Mouse (Mus musculus): ENCODE data around the gene Pde4a. TPM values are rescaled to one million over a fixed set of nuclear protein-coding genes. Genes with fewer than 3 reads are reported as not detected.
"Not testable (repeated sequence)": the region's sequence is repeated elsewhere in the genome, so short reads cannot be mapped to it uniquely, and the experiment has no call there.

Pde4a gene
- total and polyA plus RNA-seq, 2 experiments from 2014 or later: 45.0 to 47.7 TPM

DNA sequence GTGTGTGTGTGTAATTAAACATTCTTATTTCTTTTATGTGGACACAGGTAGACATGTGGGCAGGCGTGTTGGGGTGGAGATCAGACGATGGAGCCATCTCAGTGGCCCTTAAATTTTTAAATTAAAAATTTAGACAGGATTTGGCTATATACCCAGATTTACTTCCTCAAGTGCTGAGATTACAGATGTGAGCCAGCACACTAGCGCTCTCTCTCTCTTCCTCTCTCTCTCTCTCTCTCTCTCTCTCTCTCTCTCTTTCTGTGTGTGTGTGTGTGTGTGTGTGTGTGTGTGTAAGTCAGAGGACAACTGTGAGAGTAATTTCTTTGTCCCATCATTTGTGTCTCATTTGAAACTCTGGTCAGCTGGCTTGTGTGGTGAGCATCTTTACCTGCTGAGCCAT, 25.2 kb downstream of the Pde4a start:
- Histone ChIP-seq H3K27me3 (ENCODE audit: insufficient read depth, low read length) (no peaks in the 10 kb centered on the region), H3K27ac (no peak overlapping the region), H3K9me3 (ENCODE audit: low read length) (no peaks in the 10 kb centered on the region), H3K4me2 (ENCODE audit: low read depth, low read length) (no peak overlapping the region), H3K4me3 (ENCODE audit: low read length) (no peak overlapping the region), H3K9ac (replicated peaks; ENCODE audit: low read length) (no peak overlapping the region), H3K36me3 (ENCODE audit: insufficient read depth, low read length) (no peaks in the 10 kb centered on the region), H3K4me1 (ENCODE audit: insufficient read depth, low read length) (0 out of 2 replicates have a peak, but pooled peaks cover 3% of the 10 kb centered on the region)
- 63% methylated on average over 3 of the region's 3 CpGs for WGBS
- DNase-seq (ENCODE audit: low spot score) (no peak), ATAC-seq (no peak)
- TF ChIP-seq CTCF (IDR thresholded peaks at IDR 0.05; ENCODE audit: low read depth): no peak

DNA sequence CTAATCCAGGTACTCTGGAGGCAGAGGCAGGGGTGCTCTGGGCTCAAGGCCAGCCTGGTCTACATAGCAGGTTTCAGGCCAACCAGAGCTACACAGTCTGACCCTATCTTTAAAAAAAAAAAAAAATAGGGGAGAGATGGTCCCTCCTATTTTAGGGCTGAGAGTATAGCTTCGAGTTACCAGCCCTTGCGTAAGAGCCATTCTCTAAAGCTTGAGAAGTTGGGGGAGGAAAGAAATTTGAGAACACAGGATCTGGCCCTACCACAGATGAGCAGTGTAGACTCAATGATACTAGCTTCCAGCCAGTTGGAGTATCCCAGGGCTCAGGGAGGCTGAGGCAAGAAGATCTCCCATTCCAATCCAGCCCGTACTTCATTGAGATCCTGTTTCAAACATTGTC, 28.3 kb downstream of the Pde4a start:
- DNase-seq (ENCODE audit: low spot score) (no peak), ATAC-seq (no peak)
- WGBS: 88% methylated on average over 3 of the region's 3 CpGs
- 0 out of 2 replicates have a peak, but pooled peaks cover 6% of the 10 kb centered on the region for H3K4me1 ChIP-seq (ENCODE audit: insufficient read depth, low read length)
- no peaks in the 10 kb centered on the region for H3K9me3 ChIP-seq (ENCODE audit: low read length)
- H3K4me3 ChIP-seq (ENCODE audit: low read length): no peak overlapping the region
- H3K27me3 ChIP-seq (ENCODE audit: insufficient read depth, low read length): no peaks in the 10 kb centered on the region
- TF ChIP-seq CTCF (IDR thresholded peaks at IDR 0.05; ENCODE audit: low read depth): no peak
- H3K36me3 ChIP-seq (ENCODE audit: insufficient read depth, low read length): no peaks in the 10 kb centered on the region
- no peak overlapping the region for H3K27ac ChIP-seq
- H3K9ac ChIP-seq (replicated peaks; ENCODE audit: low read length): no peak overlapping the region
- H3K4me2 ChIP-seq (ENCODE audit: low read depth, low read length): no peak overlapping the region

- Histone ChIP-seq H3K27me3 (ENCODE audit: insufficient read depth, low read length) (no peaks in the 10 kb centered on the region), H3K4me3 (ENCODE audit: low read length) (no peak overlapping the region), H3K9me3 (ENCODE audit: low read length) (no peaks in the 10 kb centered on the region), H3K9ac (replicated peaks; ENCODE audit: low read length) (no peak overlapping the region), H3K36me3 (ENCODE audit: insufficient read depth, low read length) (no peaks in the 10 kb centered on the region), H3K27ac (no peak overlapping the region), H3K4me2 (ENCODE audit: low read depth, low read length) (no peak overlapping the region), H3K4me1 (ENCODE audit: insufficient read depth, low read length) (0 out of 2 replicates have a peak, but pooled peaks cover 6% of the 10 kb centered on the region)
- no peak for ATAC-seq
- WGBS: 62% methylated on average over 4 of the region's 4 CpGs
- TF ChIP-seq CTCF (IDR thresholded peaks at IDR 0.05; ENCODE audit: low read depth): no peak
- no peak for DNase-seq (ENCODE audit: low spot score)
Observed at GRCm38 (mm10) chr9:21194787-21195493, 29.4 kb downstream of the Pde4a start.

- H3K36me3 ChIP-seq (ENCODE audit: insufficient read depth, low read length); DNase-seq (ENCODE audit: low spot score); H3K9me3 ChIP-seq (ENCODE audit: low read length); H3K4me1 ChIP-seq (ENCODE audit: insufficient read depth, low read length); H3K9ac ChIP-seq (replicated peaks; ENCODE audit: low read length); H3K27me3 ChIP-seq (ENCODE audit: insufficient read depth, low read length): not testable (repeated sequence)
- ATAC-seq: peak; percentile 8
- peak; percentile 30; the same call in 1 of the 2 replicates for TF ChIP-seq CTCF (IDR thresholded peaks at IDR 0.05; ENCODE audit: low read depth)
- Histone ChIP-seq H3K27ac (peak overlapping the region; percentile 85; the same call in 1 of the 2 replicates), H3K4me2 (ENCODE audit: low read depth, low read length) (peak overlapping the region; percentile 83; the same call in 1 of the 2 replicates), H3K4me3 (ENCODE audit: low read length) (0 out of 2 replicates have a peak overlapping the region, but pooled peaks have one; percentile 72)
- WGBS: 50% methylated on average over 7 of the region's 7 CpGs
Observed at GRCm38 (mm10) chr9:21195736-21196505, 30.4 kb downstream of the Pde4a start.

DNA sequence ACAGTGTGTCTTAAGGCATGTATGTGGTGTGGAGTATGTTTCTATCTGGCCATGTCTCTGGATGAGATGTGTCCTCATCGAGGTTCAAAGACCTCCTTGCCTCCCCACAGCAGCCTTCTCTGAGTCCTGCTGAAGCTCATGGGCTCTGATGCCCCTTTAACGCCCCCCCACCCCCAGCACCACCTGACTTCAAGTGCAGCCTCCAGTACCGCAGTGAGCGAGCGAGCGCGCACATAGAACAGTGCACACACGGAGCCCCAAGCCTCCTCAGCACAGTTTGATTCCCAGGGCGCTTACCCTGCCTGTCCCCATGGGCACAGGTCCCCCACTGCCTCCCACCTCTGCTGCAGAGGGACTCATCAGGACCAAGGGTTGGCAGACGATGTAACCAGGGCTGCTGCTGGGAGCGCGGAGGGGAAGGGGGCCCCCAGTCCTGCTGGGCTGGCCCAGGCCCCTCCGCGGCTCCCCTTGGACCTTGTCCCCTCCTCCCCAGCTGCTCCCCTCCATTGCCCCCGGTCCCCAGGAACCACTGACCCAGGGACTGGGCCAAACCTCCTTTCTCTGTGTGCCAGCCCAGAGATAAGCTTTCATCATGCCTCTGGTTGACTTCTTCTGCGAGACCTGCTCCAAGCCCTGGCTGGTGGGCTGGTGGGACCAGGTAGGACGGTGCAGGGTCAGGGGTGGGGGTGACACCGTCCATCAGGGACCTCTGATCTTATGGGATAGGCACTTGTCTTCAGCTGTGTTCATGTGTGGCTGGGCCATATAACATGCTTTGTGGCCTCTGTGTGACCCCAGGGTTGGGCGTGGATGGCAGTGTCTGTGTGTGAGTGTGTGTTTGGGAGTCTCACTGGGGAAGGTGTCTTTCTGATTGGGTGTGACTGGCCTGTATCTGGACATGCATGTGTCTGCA, 31.3 kb downstream of the Pde4a start:
- 16% methylated on average over 18 of the region's 19 CpGs for WGBS
- H3K27me3 ChIP-seq (ENCODE audit: insufficient read depth, low read length): no peaks in the 10 kb centered on the region
- TF ChIP-seq CTCF (IDR thresholded peaks at IDR 0.05; ENCODE audit: low read depth): no peak
- peak; percentile 83 for DNase-seq (ENCODE audit: low spot score)
- peak; percentile 86 for ATAC-seq
- H3K27ac ChIP-seq: peak overlapping the region; percentile 85
- H3K4me1 ChIP-seq (ENCODE audit: insufficient read depth, low read length): 0 out of 2 replicates have a peak, but pooled peaks cover 6% of the 10 kb centered on the region
- H3K4me3 ChIP-seq (ENCODE audit: low read length): peak overlapping the region; percentile 72
- peak overlapping the region; percentile 74 for H3K9ac ChIP-seq (replicated peaks; ENCODE audit: low read length)
- no peaks in the 10 kb centered on the region for H3K9me3 ChIP-seq (ENCODE audit: low read length)
- H3K4me2 ChIP-seq (ENCODE audit: low read depth, low read length): peak overlapping the region; percentile 83
- peaks cover 9% of the 10 kb centered on the region for H3K36me3 ChIP-seq (ENCODE audit: insufficient read depth, low read length)

DNA sequence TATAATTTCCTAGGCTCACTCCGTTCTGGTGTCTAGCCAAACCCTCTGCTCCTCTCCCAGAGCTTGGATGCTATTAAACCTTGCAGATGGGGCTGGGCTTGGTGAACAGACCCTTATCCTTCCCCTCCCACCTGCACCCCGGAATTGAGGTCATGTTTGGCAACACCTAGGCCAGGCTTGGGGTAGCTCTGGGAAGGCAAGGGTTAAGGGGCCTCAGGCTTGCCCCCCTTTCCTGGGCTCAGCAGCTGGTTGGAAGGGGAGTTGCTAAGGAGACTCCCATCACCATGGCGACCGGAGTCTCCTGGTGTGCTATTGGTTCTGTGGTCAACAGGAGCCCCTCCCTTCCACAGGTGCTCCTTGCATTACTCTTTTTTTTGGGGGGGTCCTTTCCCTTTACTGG, 32.5 kb downstream of the Pde4a start:
- H3K4me3 ChIP-seq (ENCODE audit: low read length): peak overlapping the region; percentile 72
- DNase-seq (ENCODE audit: low spot score) (peak; percentile 92), ATAC-seq (peak; percentile 85)
- 10% methylated on average over 4 of the region's 4 CpGs for WGBS
- peak overlapping the region; percentile 74 for H3K9ac ChIP-seq (replicated peaks; ENCODE audit: low read length)
- H3K36me3 ChIP-seq (ENCODE audit: insufficient read depth, low read length): peaks cover 9% of the 10 kb centered on the region
- no peaks in the 10 kb centered on the region for H3K9me3 ChIP-seq (ENCODE audit: low read length)
- H3K27me3 ChIP-seq (ENCODE audit: insufficient read depth, low read length): no peaks in the 10 kb centered on the region
- H3K27ac ChIP-seq: peak overlapping the region; percentile 85
- TF ChIP-seq CTCF (IDR thresholded peaks at IDR 0.05; ENCODE audit: low read depth): no peak
- H3K4me2 ChIP-seq (ENCODE audit: low read depth, low read length): peak overlapping the region; percentile 83
- 0 out of 2 replicates have a peak, but pooled peaks cover 6% of the 10 kb centered on the region for H3K4me1 ChIP-seq (ENCODE audit: insufficient read depth, low read length)

All from hindbrain, postnatal 0 days (tissue).